Mouse (Mus musculus) spleen, postnatal 14 days (tissue): ENCODE results near the gene Pi4k2b.
"Not testable (repeated sequence)": the region's sequence is repeated elsewhere in the genome, so short reads cannot be mapped to it uniquely, and the experiment has no call there.

ENCODE experiments used
- DNase-seq, 2 experiments: peaks; one replicate each; pipeline ENCODE4 v3.0.0; 2021 to 2022; ENCODE audit warnings: low spot score in 2 of 2

The Pi4k2b gene

DNA sequence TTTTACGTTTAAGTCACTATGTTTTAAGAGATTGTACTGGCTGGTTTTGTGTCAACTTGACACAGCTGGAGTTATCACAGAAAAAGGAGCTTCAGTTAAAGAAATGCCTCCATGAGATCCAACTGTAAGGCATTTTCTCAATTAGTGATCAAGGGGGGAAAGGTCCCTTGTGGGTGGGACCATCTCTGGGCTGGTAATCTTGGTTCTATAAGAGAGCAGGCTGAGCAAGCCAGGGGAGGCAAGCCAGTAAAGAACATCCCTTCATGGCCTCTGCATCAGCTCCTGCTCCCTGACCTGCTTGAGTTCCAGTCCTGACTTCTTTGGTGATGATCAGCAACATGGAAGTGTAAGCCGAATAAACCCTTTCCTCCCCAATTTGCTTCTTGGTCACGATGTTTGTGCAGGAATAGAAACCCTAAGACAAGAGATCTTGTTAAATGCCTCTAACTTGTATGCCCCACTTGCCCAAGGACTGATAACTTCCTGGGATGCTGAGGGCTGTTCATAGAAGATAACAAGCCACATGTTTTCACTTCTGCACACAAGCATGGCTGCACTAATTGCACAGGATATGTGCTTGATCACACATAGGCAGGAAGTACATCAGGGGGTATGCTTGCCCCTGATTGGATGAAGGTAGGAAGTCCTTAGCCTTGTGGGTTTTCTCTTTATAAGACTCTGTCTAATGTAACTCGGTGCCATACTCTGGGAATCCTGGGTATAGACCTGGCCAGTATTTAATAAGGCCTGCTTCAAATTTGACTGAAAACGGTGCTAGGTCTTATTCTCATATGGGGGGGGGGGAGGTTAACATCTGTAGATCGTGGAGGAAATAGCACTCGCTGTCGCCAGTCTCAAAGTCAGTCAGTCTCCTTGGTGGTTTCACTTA, 35.3 kb downstream of the Pi4k2b start:
- DNase-seq, result not testable (repeated sequence)

- peak; percentile 78 to 87 for DNase-seq
Measured at GRCm38 (mm10) chr5:52782523-52783250, 41.3 kb downstream of the Pi4k2b start.

GRCm38 (mm10) chr5:52783251-52783620, 41.9 kb downstream of the Pi4k2b start:
- DNase-seq, result no peak

GRCm38 (mm10) chr5:52783957-52784356, 42.6 kb downstream of the Pi4k2b start:
- DNase-seq, result no peak

DNA sequence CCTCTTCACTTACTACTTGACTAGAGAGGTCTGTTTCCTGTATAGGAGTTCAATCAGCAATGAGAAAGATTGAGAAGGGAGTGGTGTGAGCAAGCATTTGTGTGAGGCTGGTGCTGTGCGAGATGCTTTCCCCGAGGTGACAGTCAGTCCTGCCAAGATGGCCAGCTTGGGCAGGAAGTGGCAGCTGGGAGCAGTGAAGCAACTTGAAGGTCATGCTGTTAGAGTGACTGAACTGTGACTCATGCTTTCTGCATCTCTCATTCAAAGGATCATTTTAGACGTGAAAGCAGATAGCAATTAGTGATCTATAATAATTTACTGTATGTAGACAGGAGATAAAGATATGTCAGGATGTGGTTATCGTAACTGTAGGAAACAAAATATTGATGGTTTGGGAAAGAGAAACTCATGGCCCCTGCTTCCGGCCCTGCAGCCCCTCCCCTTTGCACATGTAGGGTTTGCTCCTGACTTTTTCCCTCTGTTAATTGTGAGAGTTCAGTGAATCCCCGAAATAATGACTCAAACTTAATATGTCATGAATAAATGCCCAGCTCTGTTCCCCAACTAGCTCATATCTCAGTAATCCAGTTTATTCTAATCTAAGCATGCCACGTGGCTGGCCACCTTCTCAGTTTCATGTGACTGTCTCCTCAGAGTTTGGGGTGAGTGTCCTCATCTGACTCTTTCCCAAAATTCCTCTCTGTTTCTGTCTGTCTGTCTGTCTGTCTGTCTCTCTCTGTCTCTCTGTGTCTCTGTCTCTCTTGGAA, 45.4 kb downstream of the Pi4k2b start:
- DNase-seq, result no peak

GRCm38 (mm10) chr5:52793230-52793629, 51.9 kb downstream of the Pi4k2b start:
- DNase-seq, result no peak

- DNase-seq, result no peak
Measured at GRCm38 (mm10) chr5:52794109-52794508, 52.7 kb downstream of the Pi4k2b start.

- DNase-seq, result no peak
Measured at GRCm38 (mm10) chr5:52799274-52799985, 58.1 kb downstream of the Pi4k2b start.

DNA sequence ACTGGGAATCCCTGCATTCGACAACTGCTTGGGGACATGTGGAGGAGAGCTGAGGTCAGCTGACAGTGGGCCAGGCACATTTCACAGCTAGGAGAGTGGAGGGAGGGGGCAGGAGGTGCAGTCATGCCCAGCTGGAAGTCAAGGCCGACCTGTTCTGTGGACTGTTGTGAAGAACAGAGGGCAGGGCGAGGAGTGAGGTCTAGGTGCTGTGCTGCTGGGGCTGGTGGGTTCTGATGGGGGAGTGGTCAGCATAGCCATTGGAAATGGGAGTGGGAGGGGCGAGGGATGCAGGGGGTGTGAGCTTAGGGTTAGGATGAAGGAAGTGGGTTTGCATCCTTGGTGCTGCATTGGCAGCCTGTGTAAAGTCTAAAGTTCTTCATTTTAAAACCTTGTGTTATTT, 64.4 kb downstream of the Pi4k2b start:
- DNase-seq, result no peak

GRCm38 (mm10) chr5:52806349-52806748, 65.0 kb downstream of the Pi4k2b start:
- no peak for DNase-seq

DNA sequence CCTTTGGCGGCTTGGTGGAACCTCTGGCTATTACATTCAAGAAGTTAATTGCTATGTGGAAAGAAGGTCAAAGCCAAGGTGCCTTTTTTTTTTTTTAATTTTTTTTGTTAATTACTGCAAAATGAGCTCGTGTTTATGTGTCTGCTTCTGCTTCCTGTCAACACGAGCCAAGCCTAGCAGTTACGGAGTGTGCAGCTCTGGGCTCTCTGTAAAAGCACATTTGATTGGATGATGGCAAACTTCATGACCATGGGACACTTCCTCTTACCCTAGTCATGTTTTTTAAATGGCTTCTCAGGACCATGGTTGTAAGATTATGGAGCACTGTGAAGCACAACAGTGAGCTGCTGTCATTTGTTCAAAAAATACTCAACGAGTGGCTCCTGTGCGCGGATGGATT, 65.7 kb downstream of the Pi4k2b start:
- no peak for DNase-seq

GRCm38 (mm10) chr5:52810446-52810845, 69.1 kb downstream of the Pi4k2b start:
- DNase-seq, result no peak

- no peak for DNase-seq
Measured at GRCm38 (mm10) chr5:52811056-52811455, 69.7 kb downstream of the Pi4k2b start.

- DNase-seq, result no peak
Measured at GRCm38 (mm10) chr5:52812456-52812855, 71.1 kb downstream of the Pi4k2b start.

DNA sequence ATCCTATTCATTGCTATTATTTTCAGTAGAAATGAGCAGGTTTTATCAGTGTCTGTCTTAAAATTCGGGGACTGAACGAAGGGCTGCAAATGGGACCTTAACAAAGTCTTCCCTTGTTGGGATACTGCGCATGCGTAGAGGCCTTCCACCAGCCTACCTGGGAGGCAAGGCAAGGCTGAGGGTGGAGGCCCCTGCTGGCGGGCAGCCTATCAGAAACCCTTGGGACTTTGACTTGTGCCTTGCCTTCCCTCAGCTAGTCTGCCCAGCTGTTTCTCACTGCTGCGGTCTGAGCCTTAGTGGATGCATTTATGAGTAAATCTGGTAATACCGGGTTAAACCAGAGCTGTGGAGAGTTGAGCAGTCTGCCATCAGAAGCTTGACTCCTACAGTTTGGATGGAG, 71.9 kb downstream of the Pi4k2b start:
- no peak for DNase-seq

DNA sequence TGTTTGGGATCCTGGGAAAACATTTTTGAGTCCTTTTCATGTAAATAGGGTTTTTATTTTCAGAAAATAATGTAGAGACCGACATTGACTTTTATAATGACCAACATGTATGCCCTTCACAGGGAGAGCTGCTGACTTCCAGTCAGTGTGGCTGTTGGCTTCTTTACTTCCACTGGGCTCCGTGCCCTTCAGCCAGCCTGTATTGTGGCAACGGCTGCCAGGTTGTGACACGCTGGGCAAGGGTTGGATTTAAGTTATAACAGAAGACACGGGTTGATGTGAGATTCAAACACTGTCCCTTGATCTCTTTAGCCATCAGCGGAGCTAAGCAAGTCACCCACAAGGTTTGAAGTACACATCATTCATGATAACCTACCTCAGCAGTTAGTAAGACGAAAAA, 77.3 kb downstream of the Pi4k2b start:
- no peak for DNase-seq
